Mouse (Mus musculus) lung, postnatal 0 days (tissue): ENCODE measurements around the gene Dusp18. TPM values are rescaled to one million over a fixed set of nuclear protein-coding genes. Genes with fewer than 3 reads are reported as not detected.
A peak's percentile ranks its signal among the peaks of the same experiment; 100 is the strongest.

ENCODE experiments used
- ATAC-seq: fragments of 200-750 bp; cut with Nextera tagmentation; 2 replicates; pipeline ENCODE4 v1.8.0; 2017; ENCODE audit warnings: moderate library complexity
- DNase-seq: peaks from one replicate; pipeline ENCODE4 v3.0.0-alpha.2; 2016; ENCODE audit warnings: low spot score
- H3K27ac ChIP-seq: fragments of 300-500 bp; sonication (generic); 2 replicates; pipeline ENCODE4 v1.5.1; 2014; ENCODE audit warnings: antibody characterized with exemption, mild to moderate bottlenecking, low read length, mixed read lengths
- H3K27me3 ChIP-seq: fragments of 300-500 bp; sonication (generic); replicated peaks from 2 replicates; pipeline ENCODE4 v1.6.1; 2014; ENCODE audit warnings: low read length, mixed read lengths; ENCODE audit not compliant: insufficient read depth
- H3K36me3 ChIP-seq: fragments of 300-500 bp; sonication (generic); 2 replicates; pipeline ENCODE4 v1.6.1; 2014; ENCODE audit warnings: low read length, mixed read lengths; ENCODE audit not compliant: insufficient read depth
- H3K4me1 ChIP-seq: fragments of 300-500 bp; sonication (generic); 2 replicates; pipeline ENCODE4 v1.6.1; 2014; ENCODE audit warnings: antibody characterized with exemption, low read depth, low read length, mixed read lengths; ENCODE audit not compliant: insufficient read depth
- H3K4me2 ChIP-seq: fragments of 300-500 bp; sonication (generic); replicated peaks from 2 replicates; pipeline ENCODE4 v1.6.1; 2014; ENCODE audit warnings: low read depth, mild to moderate bottlenecking, low read length, moderate library complexity, mixed read lengths
- H3K4me3 ChIP-seq: fragments of 300-500 bp; sonication (generic); 2 replicates; pipeline ENCODE4 v1.5.1; 2014; ENCODE audit warnings: low read depth, low read length
- H3K9ac ChIP-seq: fragments of 300-500 bp; sonication (generic); replicated peaks from 2 replicates; pipeline ENCODE4 v1.6.1; 2014; ENCODE audit warnings: low read depth, mild to moderate bottlenecking
- H3K9me3 ChIP-seq: fragments of 300-500 bp; sonication (generic); 2 replicates; pipeline ENCODE4 v1.6.1; 2016; ENCODE audit warnings: low read length, mixed read lengths
- CTCF ChIP-seq: IDR thresholded peaks from 2 replicates; pipeline ENCODE4 v1.5.1; 2016; ENCODE audit warnings: antibody characterized with exemption, mild to moderate bottlenecking
- EP300 ChIP-seq: IDR thresholded peaks from 2 replicates; pipeline ENCODE4 v1.6.1; 2016; ENCODE audit warnings: antibody characterized with exemption, mild to moderate bottlenecking, control low read depth
- WGBS: fragments of 180-500 bp; shearing (Covaris S2); extraction: QIAGEN DNeasy Blood & Tissue Kit; methylation state at CpG from one replicate; pipeline ENCODE4 v1.1.7; 2014; 5-methylcytosine and 5-hydroxymethylcytosine counted together
- polyA plus RNA-seq: library from polyadenylated mRNA; unstranded; fragments of >200 nt; fragmentation: Nextera tagmentation; extraction: Ambion mirVana; gene quantifications from 2 replicates; pipeline ENCODE4 v1.2.1, GENCODE M21; 2015

Dusp18 gene
- polyA plus RNA-seq, 1 experiment from 2014 or later: 8.3 TPM

DNA sequence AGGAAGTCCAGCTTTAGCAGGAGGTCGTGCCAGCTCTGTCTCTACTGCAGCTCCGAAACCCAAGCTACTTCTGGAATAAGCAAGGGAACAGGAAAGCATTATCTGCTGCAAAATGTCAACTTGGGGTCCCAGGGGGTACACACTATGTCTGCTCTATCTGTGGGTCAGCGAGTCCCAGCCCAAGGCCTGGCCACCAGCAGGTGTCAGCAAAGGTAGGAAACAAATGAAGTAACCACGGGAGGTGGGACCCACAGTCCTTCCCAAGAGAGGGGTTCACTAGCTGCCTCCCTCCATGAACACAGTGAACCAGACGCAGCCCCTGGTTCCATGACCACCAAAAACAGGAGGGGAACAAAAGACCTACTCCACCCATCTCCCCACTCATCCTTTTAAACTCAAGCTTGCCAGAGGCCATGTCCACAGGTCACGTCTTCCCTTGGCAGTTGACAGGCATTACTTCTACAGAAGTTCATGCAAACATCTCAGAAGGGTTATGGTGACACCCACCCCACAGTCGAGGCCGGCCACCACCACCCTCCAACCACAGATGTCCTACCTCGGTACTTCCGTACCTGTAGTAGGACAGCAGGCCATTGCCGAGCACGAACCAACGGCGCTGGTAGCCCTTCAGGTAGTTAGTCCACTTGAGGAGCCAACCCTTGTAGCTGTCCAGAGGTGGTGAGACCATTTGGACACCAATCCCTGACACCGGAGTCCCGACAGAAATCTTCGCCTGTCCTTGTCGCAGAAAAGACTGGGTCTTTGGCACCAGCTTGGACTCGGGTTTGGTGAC is 32.2 kb upstream of the Dusp18 start:
- no peak for ATAC-seq
- TF ChIP-seq CTCF: peak; percentile 20; the same call in 1 of the 2 replicates
- TF ChIP-seq EP300: no peak
- H3K9ac ChIP-seq: no peak overlapping the region
- H3K4me1 ChIP-seq: no peaks in the 10 kb centered on the region
- no peaks in the 10 kb centered on the region; the same call in 1 of the 2 replicates for H3K27me3 ChIP-seq
- no peak for DNase-seq
- no peaks in the 10 kb centered on the region for H3K36me3 ChIP-seq
- peak overlapping the region; percentile 70 for H3K4me2 ChIP-seq
- peak overlapping the region; percentile 30; the same call in 1 of the 2 replicates for H3K4me3 ChIP-seq
- WGBS: 68% methylated on average over 19 of the region's 19 CpGs
- H3K9me3 ChIP-seq: no peaks in the 10 kb centered on the region
- H3K27ac ChIP-seq: no peak overlapping the region

DNA sequence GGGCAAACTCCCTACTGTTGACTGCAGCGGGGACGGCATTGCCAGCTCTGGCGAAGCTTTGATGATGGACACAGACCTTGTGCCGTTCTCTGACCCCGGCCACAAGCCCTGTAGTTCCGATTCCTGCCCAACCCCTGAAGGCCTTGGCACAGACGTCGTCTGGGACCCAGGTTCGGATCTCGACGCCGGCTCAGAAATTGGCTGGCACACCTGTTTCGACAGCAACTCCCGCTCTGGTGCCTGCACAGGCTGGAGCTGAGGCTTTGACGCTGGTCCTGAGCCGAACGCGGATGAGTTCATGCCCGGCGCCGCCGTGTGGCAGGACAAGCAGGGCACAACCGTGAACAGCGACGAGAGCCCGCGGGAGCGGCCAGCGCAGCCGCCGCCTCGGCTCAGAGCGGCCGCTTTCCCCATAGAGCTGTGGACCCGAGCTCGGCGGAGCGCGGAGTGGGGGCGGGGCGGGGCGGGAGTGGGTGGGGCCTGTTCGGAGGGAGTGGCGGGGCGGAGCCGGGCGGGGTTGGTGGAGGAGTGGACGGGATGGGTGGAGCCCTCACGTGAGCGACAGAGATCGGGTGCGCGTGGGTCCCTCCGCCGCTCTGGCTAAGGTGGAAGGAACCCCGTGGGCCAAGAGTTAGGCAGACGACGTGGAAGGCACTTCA is 31.5 kb upstream of the Dusp18 start, which contains the start of gene Osbp2:
Osbp2 (minus strand) TSS at position 450 of the 659 bp plus-strand sequence.
- Histone ChIP-seq H3K4me3 (peak within 1 kb of the TSS; percentile 30), H3K36me3 (no peaks in the 10 kb centered on the region), H3K9ac (no peak within 1 kb of the TSS; the same call in 1 of the 2 replicates), H3K4me1 (no peaks in the 10 kb centered on the region), H3K27ac (no peak within 1 kb of the TSS), H3K27me3 (no peaks in the 10 kb centered on the region; the same call in 1 of the 2 replicates), H3K9me3 (no peaks in the 10 kb centered on the region), H3K4me2 (peak within 1 kb of the TSS; percentile 70)
- 5% methylated on average over 45 of the region's 58 CpGs for WGBS
- peak; percentile 85 for DNase-seq
- TF ChIP-seq CTCF (peak; percentile 65), EP300 (no peak)
- ATAC-seq: peak; percentile 97

DNA sequence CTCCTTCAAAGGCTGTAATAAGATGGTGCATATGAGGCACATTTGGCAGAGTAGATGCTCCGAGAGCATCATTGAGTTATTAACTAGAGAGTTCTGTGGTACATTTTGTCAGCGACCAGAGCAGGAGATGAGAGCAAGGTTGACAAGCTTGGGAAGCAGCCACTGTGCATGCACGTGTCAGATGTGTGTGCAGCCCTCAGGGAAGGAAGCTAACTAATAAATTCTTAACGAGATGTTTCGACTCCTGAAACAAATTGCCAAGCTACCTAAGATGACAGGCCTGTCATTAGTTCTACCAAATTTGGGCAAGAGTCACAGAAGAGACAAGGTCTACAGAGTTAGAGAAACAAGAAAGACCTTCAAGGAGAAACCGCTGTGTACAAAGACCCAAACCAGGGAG is 30.7 kb upstream of the Dusp18 start:
- Histone ChIP-seq H3K4me3 (no peak overlapping the region), H3K36me3 (no peaks in the 10 kb centered on the region), H3K4me2 (peak overlapping the region; percentile 70; the same call in 1 of the 2 replicates), H3K4me1 (no peaks in the 10 kb centered on the region), H3K27ac (no peak overlapping the region), H3K9me3 (no peaks in the 10 kb centered on the region), H3K9ac (no peak overlapping the region), H3K27me3 (no peaks in the 10 kb centered on the region; the same call in 1 of the 2 replicates)
- no peak for DNase-seq
- no peak for TF ChIP-seq CTCF
- no peak for TF ChIP-seq EP300
- ATAC-seq: no peak
- WGBS: 30% methylated on average over 6 of the region's 6 CpGs

DNA sequence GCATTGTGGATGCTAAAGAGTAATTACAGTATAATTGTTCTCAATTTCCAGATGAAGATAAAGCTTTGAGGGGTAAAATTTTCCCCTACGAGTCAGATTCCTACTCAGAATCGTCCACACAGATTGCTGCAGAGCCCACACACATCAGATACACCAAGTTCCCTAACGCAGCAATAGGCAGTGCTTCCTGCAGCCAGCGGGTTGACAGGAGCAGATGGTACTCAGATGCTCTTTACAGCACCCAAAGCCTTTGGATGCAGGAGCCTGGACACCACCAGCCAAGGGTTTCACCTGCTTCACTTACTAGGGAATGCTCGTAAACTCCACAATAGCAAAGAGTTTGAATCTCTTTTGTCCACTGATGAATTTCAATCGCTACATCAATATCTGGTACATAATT is 18.6 kb upstream of the Dusp18 start:
- Histone ChIP-seq H3K27ac (no peak overlapping the region), H3K27me3 (no peaks in the 10 kb centered on the region), H3K9me3 (no peaks in the 10 kb centered on the region), H3K4me3 (no peak overlapping the region), H3K9ac (no peak overlapping the region), H3K4me2 (no peak overlapping the region), H3K4me1 (no peaks in the 10 kb centered on the region), H3K36me3 (no peaks in the 10 kb centered on the region)
- no peak for DNase-seq
- 71% methylated on average over 6 of the region's 6 CpGs for WGBS
- no peak for TF ChIP-seq EP300
- no peak for TF ChIP-seq CTCF
- ATAC-seq: no peak

DNA sequence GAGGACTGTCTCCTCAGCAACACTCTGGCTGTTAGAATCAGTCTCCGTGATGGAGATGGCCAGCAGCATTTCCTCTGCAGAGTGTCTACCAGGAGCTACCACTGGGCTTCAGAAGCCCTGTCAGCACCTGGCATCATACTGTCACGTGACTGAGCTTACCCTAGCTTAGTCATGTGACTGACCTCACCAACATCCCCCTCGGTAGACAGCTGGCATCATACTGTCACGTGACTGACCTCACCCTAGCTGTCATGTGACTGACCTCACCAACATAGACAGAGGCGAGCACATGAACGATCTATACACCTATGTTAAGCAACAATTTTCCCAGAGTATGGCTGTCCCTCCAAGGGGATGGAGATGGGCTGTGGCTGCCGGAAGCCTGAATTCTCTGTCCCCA is 16.4 kb upstream of the Dusp18 start:
- Histone ChIP-seq H3K9ac (no peak overlapping the region), H3K27ac (no peak overlapping the region), H3K4me1 (no peaks in the 10 kb centered on the region), H3K27me3 (no peaks in the 10 kb centered on the region), H3K9me3 (no peaks in the 10 kb centered on the region), H3K36me3 (no peaks in the 10 kb centered on the region), H3K4me3 (no peak overlapping the region), H3K4me2 (no peak overlapping the region)
- ATAC-seq: no peak
- no peak for TF ChIP-seq EP300
- no peak for TF ChIP-seq CTCF
- DNase-seq: no peak
- WGBS: 62% methylated on average over 7 of the region's 7 CpGs

DNA sequence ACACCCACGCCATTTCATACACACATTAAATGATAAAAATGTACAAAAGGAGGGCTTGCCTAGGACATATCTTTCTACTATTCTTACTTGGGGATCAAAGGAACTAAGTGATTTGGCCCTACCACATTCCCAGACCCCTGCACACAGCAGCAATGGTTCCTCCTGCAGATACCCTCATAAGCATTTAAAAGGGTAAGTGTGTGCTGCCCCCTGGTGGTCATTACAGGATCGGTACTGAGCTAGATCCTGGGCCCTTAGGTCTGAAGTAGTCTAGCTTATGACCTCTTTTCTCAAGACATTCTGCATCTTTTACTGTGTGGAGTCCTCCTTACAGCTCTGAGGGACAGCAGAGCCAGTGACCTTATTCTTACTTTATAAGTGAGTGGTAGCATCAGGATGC is 15.2 kb upstream of the Dusp18 start:
- no peak overlapping the region for H3K4me2 ChIP-seq
- H3K4me1 ChIP-seq: no peaks in the 10 kb centered on the region
- no peaks in the 10 kb centered on the region for H3K9me3 ChIP-seq
- no peak overlapping the region for H3K9ac ChIP-seq
- no peaks in the 10 kb centered on the region for H3K36me3 ChIP-seq
- WGBS: 32% methylated on average over 2 of the region's 2 CpGs
- no peak overlapping the region for H3K4me3 ChIP-seq
- H3K27ac ChIP-seq: no peak overlapping the region
- peak; percentile 79 for DNase-seq
- TF ChIP-seq CTCF (peak; percentile 94), EP300 (no peak)
- H3K27me3 ChIP-seq: no peaks in the 10 kb centered on the region
- ATAC-seq: 0 out of 2 replicates have a peak, but pooled peaks have one; percentile 47
